Mouse (Mus musculus) testis, adult 2 months (tissue): ENCODE results near the gene H2-Ab1.

ENCODE experiments used
- CTCF ChIP-seq: fragments of 200-500 bp; IDR thresholded peaks from 2 replicates; pipeline ENCODE4 v1.5.1; 2012; ENCODE audit warnings: low read depth, mild to moderate bottlenecking, inconsistent platforms, low read length, moderate library complexity; ENCODE audit not compliant: control insufficient read depth, insufficient read depth, insufficient replicate concordance
- POLR2A ChIP-seq: fragments of 200-500 bp; IDR thresholded peaks from 2 replicates; pipeline ENCODE4 v1.6.1; 2012; ENCODE audit warnings: low read depth, mild to moderate bottlenecking, inconsistent platforms, low read length, moderate library complexity; ENCODE audit not compliant: control insufficient read depth

- TF ChIP-seq CTCF (no peak), POLR2A (no peak)
Measured at GRCm38 (mm10) chr17:34295307-34295706, 37.8 kb downstream of the H2-Ab1 start.
